Mouse (Mus musculus) liver, postnatal 0 days (tissue): Measurements from ENCODE around the gene Cope.

ENCODE experiments used
- CTCF ChIP-seq: sonication (generic); IDR thresholded peaks from 2 replicates; pipeline ENCODE4 v1.5.1; 2016; ENCODE audit warnings: antibody characterized with exemption, low read depth
- EP300 ChIP-seq: IDR thresholded peaks from 2 replicates; pipeline ENCODE4 v1.6.1; 2016; ENCODE audit warnings: antibody characterized with exemption, low read depth, mild to moderate bottlenecking

DNA sequence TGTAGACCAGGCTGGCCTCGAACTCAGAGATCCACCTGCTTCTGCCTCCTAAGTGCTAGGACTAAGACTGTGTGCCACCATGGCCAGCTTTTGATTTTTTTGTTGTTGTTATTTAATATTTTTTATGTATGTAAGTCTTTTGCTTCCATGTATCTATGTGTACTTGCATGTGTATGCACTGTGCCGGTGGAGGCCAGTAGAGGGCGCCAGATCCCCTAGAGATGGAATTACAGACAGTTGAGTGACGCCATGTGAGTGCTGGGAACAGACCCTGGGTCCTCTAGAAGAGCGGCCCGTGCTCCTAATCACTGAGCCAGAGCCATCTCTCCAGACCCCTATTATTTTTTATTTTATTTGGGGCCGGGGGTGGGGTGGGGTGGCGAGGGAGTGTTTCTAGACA, 15.6 kb upstream of the Cope start:
- TF ChIP-seq CTCF (peak; percentile 54), EP300 (no peak)
